Comparison of ENCODE assay signal across 14 mouse cellular contexts in the genomic region with DNA sequence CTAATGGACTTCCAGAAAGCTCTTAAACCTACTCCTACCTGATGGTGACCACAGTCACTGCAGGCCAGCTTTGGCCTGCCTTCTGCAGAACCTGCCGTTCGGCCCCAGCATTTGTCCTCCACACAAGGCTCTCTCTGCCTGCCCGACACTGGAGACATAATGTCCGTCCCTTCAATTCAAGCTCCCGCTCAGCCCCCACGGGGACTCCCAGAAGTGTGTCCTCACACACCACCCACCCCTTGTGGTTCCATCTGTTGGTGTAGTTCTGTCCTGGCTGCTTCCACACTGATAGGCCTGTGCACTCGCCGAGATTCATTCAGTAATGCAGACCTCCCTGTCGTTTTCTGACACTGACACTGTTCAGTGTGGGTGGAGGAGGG. TPM values are rescaled to one million over a fixed set of nuclear protein-coding genes. Genes with fewer than 3 reads are reported as not detected.
DNase-seq lines count a peak whose midpoint lies in the region; ATAC-seq and TF ChIP-seq lines count a peak whose summit lies in the region.
"Had no signal": no experiment of that assay in that cellular context is flagged by ENCODE, and none has a peak within 500 bp of the region (broad histone marks: within the 10 kb centered on the region; RNA-seq: fewer than 3 reads in every experiment).

No protein-coding gene starts in this region.

- ATAC-seq in hindbrain, postnatal 0 days: no peak
- ATAC-seq: intestine, embryonic 16.5 days had no signal

- no peaks in the 10 kb centered on the region for H3K27me3 ChIP-seq in hindbrain, postnatal 0 days (ENCODE audit: insufficient read depth, low read length)
- H3K27me3 ChIP-seq in heart, adult 2 months (ENCODE audit: control insufficient read depth, insufficient read depth, low read length): peaks cover 3% of the 10 kb centered on the region

- intact Hi-C loops in heart, adult 2 months (cut with DNase I): no loop called here

- H3K4me3 ChIP-seq in hindbrain, postnatal 0 days (ENCODE audit: low read length): peak overlapping the region; percentile 73
- H3K4me3 ChIP-seq in heart, adult 2 months: no peak overlapping the region
- H3K4me3 ChIP-seq: limb, embryonic 13.5 days had no signal

- H3K9ac ChIP-seq in hindbrain, postnatal 0 days (replicated peaks; ENCODE audit: low read length): peak overlapping the region; percentile 80
- no peak overlapping the region for H3K9ac ChIP-seq in heart, adult 2 months (ENCODE audit: low read depth, low read length)
- H3K9ac ChIP-seq: limb, embryonic 13.5 days had no signal

- no peaks in the 10 kb centered on the region for H3K79me2 ChIP-seq in heart, adult 2 months (replicated peaks; ENCODE audit: control insufficient read depth, insufficient read depth, low read length)

- TF ChIP-seq POLR2A in heart, adult 2 months (IDR thresholded peaks at IDR 0.05; ENCODE audit: insufficient read depth, low read depth, low read length): no peak

- TF ChIP-seq EP300 in heart, adult 2 months (IDR thresholded peaks at IDR 0.05; ENCODE audit: insufficient read depth, low read depth, low read length): no peak

- no peaks in the 10 kb centered on the region for H3K9me3 ChIP-seq in hindbrain, postnatal 0 days (ENCODE audit: low read length)
- H3K9me3 ChIP-seq: limb, embryonic 13.5 days had no signal

- 57% methylated on average over 9 of the region's 9 CpGs for WGBS in hindbrain, postnatal 0 days
- 68% methylated on average over 9 of the region's 9 CpGs for WGBS in heart, adult 2 months

- 0 out of 2 replicates have a peak overlapping the region, but pooled peaks have one; percentile 12 for H3K27ac ChIP-seq in hindbrain, postnatal 0 days
- no peak overlapping the region for H3K27ac ChIP-seq in heart, adult 2 months
- H3K27ac ChIP-seq: limb, embryonic 13.5 days had no signal

- H3K36me3 ChIP-seq in hindbrain, postnatal 0 days (ENCODE audit: insufficient read depth, low read length): no peaks in the 10 kb centered on the region
- H3K36me3 ChIP-seq in heart, adult 2 months (ENCODE audit: control insufficient read depth, insufficient read depth, low read length): no peaks in the 10 kb centered on the region
- H3K36me3 ChIP-seq: limb, embryonic 13.5 days had no signal

- no peak for TF ChIP-seq CTCF in hindbrain, postnatal 0 days (IDR thresholded peaks at IDR 0.05; ENCODE audit: low read depth)
- no peak for TF ChIP-seq CTCF in heart, adult 2 months (IDR thresholded peaks at IDR 0.05)

- peaks cover 59% of the 10 kb centered on the region for H3K4me1 ChIP-seq in hindbrain, postnatal 0 days (ENCODE audit: insufficient read depth, low read length)
- H3K4me1 ChIP-seq in heart, adult 2 months (ENCODE audit: control insufficient read depth, insufficient read depth, low read length): no peaks in the 10 kb centered on the region

- DNase-seq in frontal cortex, postnatal 36 days (ENCODE audit: low spot score in 2 of 2): peak; percentile 77 to 80
- DNase-seq in frontal cortex, postnatal 14 days (ENCODE audit: low spot score in 2 of 2): no peak
- peak; percentile 72 to 80 for DNase-seq in right cerebral cortex, adult 2 months (ENCODE audit: low spot score in 2 of 2)
- DNase-seq in right cerebral cortex, postnatal 4 days: no peak
- DNase-seq in hindbrain, postnatal 0 days (ENCODE audit: low spot score): no peak
- peak; percentile 73 for DNase-seq in telencephalon, adult 2 months (ENCODE audit: low read depth, low spot score)
- DNase-seq in retina, embryonic 14.5 days (ENCODE audit: low spot score): no peak
- DNase-seq in heart, adult 2 months: no peak
- DNase-seq: adrenal gland, postnatal 36 days; kidney, postnatal 4 days; lung, adult 2 months had no signal

- H3K4me2 ChIP-seq in hindbrain, postnatal 0 days (ENCODE audit: low read depth, low read length): peak overlapping the region; percentile 76
- H3K4me2 ChIP-seq: limb, embryonic 13.5 days had no signal

RNA-seq across cellular contexts. Expression of a gene that starts 2.7 kb away (rescaled TPM):
- 355 and 426 TPM in 2 replicates for total RNA-seq in hindbrain, postnatal 0 days (2014; rRNA removed)
- 54.4 and 60.4 TPM in 2 replicates for polyA plus RNA-seq in hindbrain, postnatal 0 days (2015; fragmentation: Nextera tagmentation; extraction: Ambion mirVana)
- total RNA-seq in heart, adult 2 months (2021): 1 to 10 TPM; 4.5 to 5.2 TPM
- polyA plus RNA-seq in heart, adult 2 months (2012; rRNA removed): 3.4 TPM in 2 replicates
- total RNA-seq: megakaryocyte, adult 5-6 weeks had no signal

RNA-seq across cellular contexts. Expression of a gene that starts 22.1 kb away (rescaled TPM):
- total RNA-seq in hindbrain, postnatal 0 days (2014; rRNA removed): 250 and 283 TPM in 2 replicates
- polyA plus RNA-seq in hindbrain, postnatal 0 days (2015; fragmentation: Nextera tagmentation; extraction: Ambion mirVana): 230 and 252 TPM in 2 replicates
- total RNA-seq in heart, adult 2 months (2021): 10 to 100 TPM; 43.3 to 48.0 TPM
- 90.1 and 97.2 TPM in 2 replicates for polyA plus RNA-seq in heart, adult 2 months (2012; rRNA removed)

RNA-seq across cellular contexts. Expression of a gene that starts 37.0 kb away (rescaled TPM):
- total RNA-seq in hindbrain, postnatal 0 days (2014; rRNA removed): 11.9 and 18.3 TPM in 2 replicates
- 10.4 and 12.6 TPM in 2 replicates for polyA plus RNA-seq in hindbrain, postnatal 0 days (2015; fragmentation: Nextera tagmentation; extraction: Ambion mirVana)
- 1,000 to 10,000 TPM; 1,101 to 1,298 TPM for total RNA-seq in heart, adult 2 months (2021)
- polyA plus RNA-seq in heart, adult 2 months (2012; rRNA removed): 1,120 and 1,632 TPM in 2 replicates

RNA-seq across cellular contexts. Expression of a gene that starts 57.7 kb away (rescaled TPM):
- total RNA-seq in hindbrain, postnatal 0 days (2014; rRNA removed): 89.0 and 89.4 TPM in 2 replicates
- 80.2 and 84.9 TPM in 2 replicates for polyA plus RNA-seq in hindbrain, postnatal 0 days (2015; fragmentation: Nextera tagmentation; extraction: Ambion mirVana)
- 100 to 1,000 TPM in 1 of 2 experiments, 10 to 100 TPM in 1; 93.0 to 103 TPM for total RNA-seq in heart, adult 2 months (2021)
- 51.7 and 58.5 TPM in 2 replicates for polyA plus RNA-seq in heart, adult 2 months (2012; rRNA removed)

Comparison
In these comparisons a context has a peak if more than half of its experiments do, and no peak if none do; other contexts are left out.
1. DNase-seq: peak in frontal cortex, postnatal 36 days (2 of 2), right cerebral cortex, adult 2 months (2 of 2) and telencephalon, adult 2 months (single experiment); none in frontal cortex, postnatal 14 days (0 of 2), right cerebral cortex, postnatal 4 days (single experiment), hindbrain, postnatal 0 days (single experiment), retina, embryonic 14.5 days (single experiment) and heart, adult 2 months (0 of 2).
2. RNA of a gene that starts 2.7 kb away (total RNA-seq): 355 to 426 TPM in hindbrain, postnatal 0 days; 4.5 to 5.2 TPM in heart, adult 2 months; every median in the first group is over 10 times any median in the second.
3. RNA of a gene that starts 37.0 kb away (total RNA-seq): 1,101 to 1,298 TPM in heart, adult 2 months; 11.9 to 18.3 TPM in hindbrain, postnatal 0 days; every median in the first group is over 10 times any median in the second.